Mouse (Mus musculus) E14TG2a.4 (cell line): Measurements from ENCODE around the gene Casp8.
"Not testable (repeated sequence)": the region's sequence is repeated elsewhere in the genome, so short reads cannot be mapped to it uniquely, and the experiment has no call there.

Experiments used
- H3K27me3 ChIP-seq: 2 replicates; pipeline ENCODE4 v1.6.1; 2014; ENCODE audit warnings: low read length, control low read depth; ENCODE audit not compliant: insufficient read depth
- H3K36me3 ChIP-seq: 2 replicates; pipeline ENCODE4 v1.6.1; 2014; ENCODE audit warnings: low read length, control low read depth; ENCODE audit not compliant: insufficient read depth
- H3K4me1 ChIP-seq: replicated peaks from 2 replicates; pipeline ENCODE4 v1.6.1; 2014; ENCODE audit warnings: low read depth, low read length, control low read depth
- H3K4me3 ChIP-seq: replicated peaks from 2 replicates; pipeline ENCODE4 v1.5.1; 2014; ENCODE audit warnings: mild to moderate bottlenecking, low read length
- H3K9me3 ChIP-seq: 2 replicates; pipeline ENCODE4 v1.6.1; 2014; ENCODE audit warnings: low read length, control low read depth
- CTCF ChIP-seq: conservative IDR thresholded peaks from 2 replicates; pipeline ENCODE4 v1.5.1; 2014; ENCODE audit warnings: low read length
- NANOG ChIP-seq: IDR thresholded peaks from 2 replicates; pipeline ENCODE4 v1.6.1; 2014; ENCODE audit warnings: borderline replicate concordance, low read length, mixed read lengths
- POU5F1 ChIP-seq: IDR thresholded peaks from 2 replicates; pipeline ENCODE4 v1.6.1; 2014; ENCODE audit warnings: low read length, borderline replicate concordance

The Casp8 gene

DNA sequence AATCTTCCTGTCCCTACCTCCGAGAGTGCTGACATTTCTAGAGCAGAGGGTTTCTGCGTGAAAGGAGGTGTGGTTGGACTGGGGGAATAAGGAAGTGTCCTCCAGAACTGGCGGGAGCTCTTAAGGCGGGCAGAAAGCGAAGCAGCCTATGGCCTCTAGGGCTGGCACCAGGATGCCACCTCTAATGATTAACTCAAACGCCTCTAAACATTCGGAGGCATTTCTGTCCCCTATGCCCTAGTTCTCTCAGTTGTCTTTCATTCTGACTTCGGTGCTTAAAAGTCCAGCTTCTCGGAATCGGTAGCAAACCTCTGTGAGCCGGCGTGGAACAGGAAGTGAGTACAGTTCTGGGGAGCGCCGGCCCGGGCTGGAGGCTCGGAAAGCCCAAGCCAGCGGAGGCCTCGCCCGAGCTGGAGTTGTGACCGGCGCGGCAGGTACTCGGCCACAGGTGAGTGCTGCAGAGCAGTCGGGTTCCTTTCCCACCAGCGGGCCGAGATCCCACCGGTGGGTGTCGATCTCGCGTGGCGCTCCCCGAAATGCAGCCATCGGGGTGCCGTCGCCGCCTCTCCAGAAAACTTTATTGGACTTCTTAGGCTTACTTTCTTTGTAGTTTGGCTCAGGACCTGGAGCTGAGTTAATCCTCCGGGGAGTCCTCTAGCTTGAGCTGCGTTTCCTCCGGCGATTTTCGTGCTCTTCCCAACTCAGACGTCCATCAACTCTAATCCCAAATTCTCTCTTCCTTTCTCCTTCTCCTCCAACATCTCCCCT lies at the start of gene Casp8:
Gene Casp8 (plus strand): TSS at position 84 of the 768 bp plus-strand sequence.
- H3K4me3 ChIP-seq = peak within 1 kb of the TSS; percentile 74
- H3K36me3 ChIP-seq = no peaks in the 10 kb centered on the region
- no peak for TF ChIP-seq POU5F1
- TF ChIP-seq NANOG = no peak
- TF ChIP-seq CTCF = no peak
- peaks cover 42% of the 10 kb centered on the region for H3K9me3 ChIP-seq
- peaks cover 2% of the 10 kb centered on the region; the same call in 1 of the 2 replicates for H3K27me3 ChIP-seq
- H3K4me1 ChIP-seq = no peaks in the 10 kb centered on the region; the same call in 1 of the 2 replicates

GRCm38 (mm10) chr1:58746880-58747279 lies 48.3 kb upstream of the Casp8 start:
- TF ChIP-seq POU5F1 (no peak), CTCF (peak; percentile 33)
- Histone ChIP-seq H3K9me3 (peaks cover 36% of the 10 kb centered on the region), H3K36me3 (peaks cover 37% of the 10 kb centered on the region), H3K4me1 (no peaks in the 10 kb centered on the region), H3K27me3 (no peaks in the 10 kb centered on the region), H3K4me3 (peak overlapping the region; percentile 23; the same call in 1 of the 2 replicates)

- H3K9me3 ChIP-seq = peaks cover 88% of the 10 kb centered on the region
- peaks cover 34% of the 10 kb centered on the region for H3K36me3 ChIP-seq
- H3K4me1 ChIP-seq = no peaks in the 10 kb centered on the region
Observed at GRCm38 (mm10) chr1:58759451-58759850, 35.7 kb upstream of the Casp8 start.

GRCm38 (mm10) chr1:58760581-58760980 lies 34.6 kb upstream of the Casp8 start:
- Histone ChIP-seq H3K4me3 (no peak overlapping the region), H3K27me3 (no peaks in the 10 kb centered on the region), H3K36me3 (peaks cover 26% of the 10 kb centered on the region), H3K4me1 (no peaks in the 10 kb centered on the region), H3K9me3 (peaks cover 88% of the 10 kb centered on the region)
- TF ChIP-seq POU5F1 (no peak), NANOG (no peak), CTCF (no peak)

More at GRCm38 (mm10) chr1:58759451-58759850, 35.7 kb upstream of the Casp8 start:
- H3K4me3 ChIP-seq = no peak overlapping the region
- TF ChIP-seq CTCF = no peak
- no peak for TF ChIP-seq POU5F1
- TF ChIP-seq NANOG = no peak
- H3K27me3 ChIP-seq = no peaks in the 10 kb centered on the region

- Histone ChIP-seq H3K36me3 (peaks cover 21% of the 10 kb centered on the region), H3K9me3 (peaks cover 89% of the 10 kb centered on the region)
- H3K27me3 ChIP-seq, H3K4me1 ChIP-seq, H3K4me3 ChIP-seq: not testable (repeated sequence)
- peak; percentile 47; the same call in 1 of the 2 replicates for TF ChIP-seq NANOG
Observed at GRCm38 (mm10) chr1:58761391-58762275, 33.5 kb upstream of the Casp8 start.

GRCm38 (mm10) chr1:58762576-58762975 lies 32.6 kb upstream of the Casp8 start:
- peak; percentile 65; the same call in 1 of the 2 replicates for TF ChIP-seq NANOG
- no peak for TF ChIP-seq POU5F1
- H3K36me3 ChIP-seq = peaks cover 21% of the 10 kb centered on the region
- H3K4me1 ChIP-seq = no peaks in the 10 kb centered on the region; the same call in 1 of the 2 replicates
- H3K27me3 ChIP-seq = no peaks in the 10 kb centered on the region
- peaks cover 90% of the 10 kb centered on the region for H3K9me3 ChIP-seq
- no peak overlapping the region for H3K4me3 ChIP-seq

- H3K4me3 ChIP-seq, H3K36me3 ChIP-seq, H3K27me3 ChIP-seq: not testable (repeated sequence)
- Histone ChIP-seq H3K9me3 (peaks cover 61% of the 10 kb centered on the region), H3K4me1 (peaks cover 15% of the 10 kb centered on the region)
Observed at GRCm38 (mm10) chr1:58766446-58766845, 28.7 kb upstream of the Casp8 start.

GRCm38 (mm10) chr1:58769136-58769535 lies 26.0 kb upstream of the Casp8 start:
- peak; percentile 87 for TF ChIP-seq NANOG
- TF ChIP-seq CTCF = no peak
- no peak for TF ChIP-seq POU5F1

DNA sequence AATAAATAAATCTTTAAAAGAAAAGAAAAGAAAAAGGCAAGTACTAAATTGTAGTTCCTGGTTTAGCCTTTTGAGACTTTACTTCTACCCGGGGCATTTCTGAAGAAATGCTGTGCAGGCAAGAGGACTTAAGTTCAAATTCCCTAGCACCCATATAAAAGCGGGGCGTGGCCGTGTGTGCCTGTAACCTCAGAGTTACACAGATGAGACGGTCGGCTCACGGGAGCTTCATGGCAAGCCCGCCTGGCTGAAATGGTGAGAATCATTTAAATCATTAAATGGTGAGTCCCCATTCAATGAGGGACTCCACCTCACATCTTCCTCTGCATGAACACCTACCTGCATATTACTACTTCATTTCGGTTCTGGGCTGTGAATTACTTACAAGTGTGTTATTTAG lies 25.5 kb upstream of the Casp8 start:
- H3K4me3 ChIP-seq = no peak overlapping the region
- peaks cover 39% of the 10 kb centered on the region for H3K9me3 ChIP-seq
- H3K4me1 ChIP-seq = peaks cover 15% of the 10 kb centered on the region
- H3K36me3 ChIP-seq = no peaks in the 10 kb centered on the region
- TF ChIP-seq CTCF (no peak), NANOG (no peak), POU5F1 (no peak)
- H3K27me3 ChIP-seq = no peaks in the 10 kb centered on the region

More at GRCm38 (mm10) chr1:58769136-58769535, 26.0 kb upstream of the Casp8 start:
- Histone ChIP-seq H3K27me3 (no peaks in the 10 kb centered on the region), H3K4me3 (no peak overlapping the region), H3K4me1 (peaks cover 15% of the 10 kb centered on the region), H3K9me3 (peaks cover 39% of the 10 kb centered on the region), H3K36me3 (no peaks in the 10 kb centered on the region)
